Mouse (Mus musculus): Measurements from ENCODE around the gene Gm11437.

Gm11437 gene

GRCm38 (mm10) chr11:84145201-84145798 is 22.0 kb downstream of the Gm11437 start:
- no peak for DNase-seq (ENCODE audit: low read depth, low spot score)

- DNase-seq (ENCODE audit: low read depth, low spot score): peak; percentile 53
These were observed 25.5 kb downstream of the Gm11437 start for GRCm38 (mm10) chr11:84141752-84142151.

GRCm38 (mm10) chr11:84136453-84136852 is 30.8 kb downstream of the Gm11437 start:
- no peak for DNase-seq (ENCODE audit: low read depth, low spot score)

GRCm38 (mm10) chr11:84134331-84134860 is 32.9 kb downstream of the Gm11437 start:
- no peak for DNase-seq (ENCODE audit: low read depth, low spot score)

GRCm38 (mm10) chr11:84129799-84130185 is 37.5 kb downstream of the Gm11437 start:
- no peak for DNase-seq (ENCODE audit: low read depth, low spot score)

- peak; percentile 76 for DNase-seq (ENCODE audit: low read depth, low spot score)
These were observed 38.1 kb downstream of the Gm11437 start, which contains the start of the genes Tada2a and Acaca for GRCm38 (mm10) chr11:84128943-84129798. TSS of gene Tada2a (minus strand) at chr11:84129600. TSS of gene Acaca (plus strand) at chr11:84129672.

- DNase-seq (ENCODE audit: low read depth, low spot score): no peak
These were observed 39.3 kb downstream of the Gm11437 start for GRCm38 (mm10) chr11:84127977-84128376.

GRCm38 (mm10) chr11:84121051-84121956 is 46.0 kb downstream of the Gm11437 start:
- no peak for DNase-seq (ENCODE audit: low read depth, low spot score)

- DNase-seq (ENCODE audit: low read depth, low spot score): no peak
These were observed 49.8 kb downstream of the Gm11437 start for GRCm38 (mm10) chr11:84117431-84117830.

GRCm38 (mm10) chr11:84116221-84116620 is 51.1 kb downstream of the Gm11437 start:
- no peak for DNase-seq (ENCODE audit: low read depth, low spot score)

GRCm38 (mm10) chr11:84115646-84116045 is 51.6 kb downstream of the Gm11437 start:
- no peak for DNase-seq (ENCODE audit: low read depth, low spot score)

- DNase-seq (ENCODE audit: low read depth, low spot score): no peak
These were observed 53.7 kb downstream of the Gm11437 start for GRCm38 (mm10) chr11:84113623-84114022.

GRCm38 (mm10) chr11:84107137-84107536 is 60.1 kb downstream of the Gm11437 start:
- no peak for DNase-seq (ENCODE audit: low read depth, low spot score)

GRCm38 (mm10) chr11:84104036-84104435 is 63.2 kb downstream of the Gm11437 start:
- no peak for DNase-seq (ENCODE audit: low read depth, low spot score)

GRCm38 (mm10) chr11:84101182-84101581 is 66.1 kb downstream of the Gm11437 start:
- DNase-seq (ENCODE audit: low read depth, low spot score): no peak
